Mouse (Mus musculus) kidney, adult 2 months (tissue): ENCODE data around the gene Apom.

Experiments used
- CTCF ChIP-seq: fragments of 200-500 bp; conservative IDR thresholded peaks from 2 replicates; pipeline ENCODE4 v1.5.1; 2011; ENCODE audit warnings: low read depth, mild to moderate bottlenecking, control low read depth, low read length, moderate library complexity, mixed read lengths; ENCODE audit not compliant: insufficient read depth, insufficient read length
- POLR2A ChIP-seq: fragments of 200-500 bp; IDR thresholded peaks from one replicate; pipeline ENCODE4 v1.6.1; 2011; ENCODE audit warnings: low read depth, low read length, control low read depth

- TF ChIP-seq POLR2A (no peak), CTCF (no peak)
Measured at GRCm38 (mm10) chr17:35082841-35083576, 48.8 kb downstream of the Apom start.
